Mouse (Mus musculus) thymus, postnatal 14 days (tissue): ENCODE results near the gene Kdm2a.

Source experiments
- DNase-seq: peaks from one replicate; pipeline ENCODE4 v3.0.0; 2021

The Kdm2a gene

GRCm38 (mm10) chr19:4397798-4398629 lies at the start of gene Kdm2a:
Gene Kdm2a, minus strand, starts transcription at chr19:4398285.
- peak; percentile 68 for DNase-seq

GRCm38 (mm10) chr19:4447445-4447844 lies 49.4 kb upstream of the Kdm2a start:
- DNase-seq, result no peak

GRCm38 (mm10) chr19:4446661-4447420 lies 48.8 kb upstream of the Kdm2a start:
- DNase-seq, result no peak

- DNase-seq, result peak; percentile 62
Observed at GRCm38 (mm10) chr19:4442408-4442807, 44.3 kb upstream of the Kdm2a start.

- no peak for DNase-seq
Observed at GRCm38 (mm10) chr19:4441621-4442161, 43.6 kb upstream of the Kdm2a start.

GRCm38 (mm10) chr19:4441090-4441591 lies 43.1 kb upstream of the Kdm2a start:
- DNase-seq, result peak; percentile 61

GRCm38 (mm10) chr19:4440222-4440621 lies 42.1 kb upstream of the Kdm2a start:
- DNase-seq, result no peak

GRCm38 (mm10) chr19:4439161-4439801 lies 41.2 kb upstream of the Kdm2a start, which contains the start of gene Rhod:
Gene Rhod, minus strand, starts transcription at chr19:4439432.
- DNase-seq, result peak; percentile 44

GRCm38 (mm10) chr19:4438791-4439160 lies 40.7 kb upstream of the Kdm2a start:
- no peak for DNase-seq

GRCm38 (mm10) chr19:4437886-4438285 lies 39.8 kb upstream of the Kdm2a start:
- no peak for DNase-seq

- DNase-seq, result no peak
Observed at GRCm38 (mm10) chr19:4436254-4436653, 38.2 kb upstream of the Kdm2a start.

- no peak for DNase-seq
Observed at GRCm38 (mm10) chr19:4434999-4435398, 36.9 kb upstream of the Kdm2a start.

- DNase-seq, result no peak
Observed at GRCm38 (mm10) chr19:4433756-4434155, 35.7 kb upstream of the Kdm2a start.

- no peak for DNase-seq
Observed at GRCm38 (mm10) chr19:4430091-4430620, 32.1 kb upstream of the Kdm2a start.

GRCm38 (mm10) chr19:4425610-4426366 lies 27.7 kb upstream of the Kdm2a start:
- DNase-seq, result peak; percentile 42

GRCm38 (mm10) chr19:4423021-4423420 lies 24.9 kb upstream of the Kdm2a start:
- no peak for DNase-seq

- DNase-seq, result no peak
Observed at GRCm38 (mm10) chr19:4422581-4422980, 24.5 kb upstream of the Kdm2a start.

GRCm38 (mm10) chr19:4420153-4420910 lies 22.2 kb upstream of the Kdm2a start:
- no peak for DNase-seq

- no peak for DNase-seq
Observed at GRCm38 (mm10) chr19:4419711-4420110, 21.6 kb upstream of the Kdm2a start.

- no peak for DNase-seq
Observed at GRCm38 (mm10) chr19:4417713-4418112, 19.6 kb upstream of the Kdm2a start.

- peak; percentile 80 for DNase-seq
Observed at GRCm38 (mm10) chr19:4417183-4417582, 19.1 kb upstream of the Kdm2a start.
